Mouse (Mus musculus) lung, postnatal 0 days (tissue): ENCODE measurements at regions not wholly inside any gene's neighbourhood (a gene's known extent, or its start where the extent isn't known, plus 50 kb on each side); places are given as distances from the start of the nearest gene placed in this dataset.

Source experiments
- ATAC-seq: fragments of 200-750 bp; cut with Nextera tagmentation; 2 replicates; pipeline ENCODE4 v1.8.0; 2017; ENCODE audit warnings: moderate library complexity
- DNase-seq: peaks from one replicate; pipeline ENCODE4 v3.0.0-alpha.2; 2016; ENCODE audit warnings: low spot score
- H3K27ac ChIP-seq: fragments of 300-500 bp; sonication (generic); 2 replicates; pipeline ENCODE4 v1.5.1; 2014; ENCODE audit warnings: antibody characterized with exemption, mild to moderate bottlenecking, low read length, mixed read lengths
- H3K27me3 ChIP-seq: fragments of 300-500 bp; sonication (generic); replicated peaks from 2 replicates; pipeline ENCODE4 v1.6.1; 2014; ENCODE audit warnings: low read length, mixed read lengths; ENCODE audit not compliant: insufficient read depth
- H3K36me3 ChIP-seq: fragments of 300-500 bp; sonication (generic); 2 replicates; pipeline ENCODE4 v1.6.1; 2014; ENCODE audit warnings: low read length, mixed read lengths; ENCODE audit not compliant: insufficient read depth
- H3K4me1 ChIP-seq: fragments of 300-500 bp; sonication (generic); 2 replicates; pipeline ENCODE4 v1.6.1; 2014; ENCODE audit warnings: antibody characterized with exemption, low read depth, low read length, mixed read lengths; ENCODE audit not compliant: insufficient read depth
- H3K4me2 ChIP-seq: fragments of 300-500 bp; sonication (generic); replicated peaks from 2 replicates; pipeline ENCODE4 v1.6.1; 2014; ENCODE audit warnings: low read depth, mild to moderate bottlenecking, low read length, moderate library complexity, mixed read lengths
- H3K4me3 ChIP-seq: fragments of 300-500 bp; sonication (generic); 2 replicates; pipeline ENCODE4 v1.5.1; 2014; ENCODE audit warnings: low read depth, low read length
- H3K9ac ChIP-seq: fragments of 300-500 bp; sonication (generic); replicated peaks from 2 replicates; pipeline ENCODE4 v1.6.1; 2014; ENCODE audit warnings: low read depth, mild to moderate bottlenecking
- H3K9me3 ChIP-seq: fragments of 300-500 bp; sonication (generic); 2 replicates; pipeline ENCODE4 v1.6.1; 2016; ENCODE audit warnings: low read length, mixed read lengths
- CTCF ChIP-seq: IDR thresholded peaks from 2 replicates; pipeline ENCODE4 v1.5.1; 2016; ENCODE audit warnings: antibody characterized with exemption, mild to moderate bottlenecking
- EP300 ChIP-seq: IDR thresholded peaks from 2 replicates; pipeline ENCODE4 v1.6.1; 2016; ENCODE audit warnings: antibody characterized with exemption, mild to moderate bottlenecking, control low read depth
- WGBS: fragments of 180-500 bp; shearing (Covaris S2); extraction: QIAGEN DNeasy Blood & Tissue Kit; methylation state at CpG from one replicate; pipeline ENCODE4 v1.1.7; 2014; 5-methylcytosine and 5-hydroxymethylcytosine counted together

DNA sequence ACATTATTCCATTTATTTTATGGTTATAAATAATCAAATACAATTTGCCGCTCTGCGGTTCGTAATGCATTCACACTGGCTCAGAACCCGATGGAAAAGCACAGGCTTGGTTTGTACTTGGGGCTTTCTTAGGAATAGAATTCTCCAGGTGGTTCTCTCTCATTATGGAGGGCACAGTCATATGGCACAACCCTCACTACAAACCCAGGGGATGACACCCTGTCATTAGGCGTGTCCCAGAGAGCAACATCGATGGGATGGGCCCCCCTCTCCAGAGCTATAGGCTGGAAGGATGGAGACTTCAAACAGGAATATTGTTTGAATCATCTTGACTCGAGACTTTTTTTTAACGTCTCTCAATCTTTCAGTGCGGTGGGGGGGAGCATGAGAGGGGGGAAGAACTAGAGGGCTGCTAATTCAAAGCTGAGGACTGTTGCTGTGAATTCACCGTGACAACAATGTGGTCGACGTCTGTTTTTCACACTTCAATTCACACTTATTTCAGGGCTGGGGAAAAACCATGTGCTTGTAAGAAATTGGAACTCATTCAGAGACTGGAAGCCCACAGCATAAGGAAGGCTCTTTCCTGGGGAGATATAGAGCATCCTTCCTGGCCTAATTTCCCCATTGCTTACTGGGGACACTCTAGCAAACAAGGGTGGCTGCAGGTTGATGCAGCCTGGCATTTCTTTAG is 399.9 kb upstream of the Nrp1 start:
- H3K4me3 ChIP-seq = no peak overlapping the region
- H3K4me1 ChIP-seq = no peaks in the 10 kb centered on the region
- WGBS = 74% methylated on average over 12 of the region's 12 CpGs
- H3K4me2 ChIP-seq = no peak overlapping the region
- H3K27me3 ChIP-seq = no peaks in the 10 kb centered on the region
- ATAC-seq (no peak), DNase-seq (no peak)
- H3K9me3 ChIP-seq = no peaks in the 10 kb centered on the region
- TF ChIP-seq EP300 (no peak), CTCF (no peak)
- no peaks in the 10 kb centered on the region for H3K36me3 ChIP-seq
- no peak overlapping the region for H3K27ac ChIP-seq
- no peak overlapping the region for H3K9ac ChIP-seq

DNA sequence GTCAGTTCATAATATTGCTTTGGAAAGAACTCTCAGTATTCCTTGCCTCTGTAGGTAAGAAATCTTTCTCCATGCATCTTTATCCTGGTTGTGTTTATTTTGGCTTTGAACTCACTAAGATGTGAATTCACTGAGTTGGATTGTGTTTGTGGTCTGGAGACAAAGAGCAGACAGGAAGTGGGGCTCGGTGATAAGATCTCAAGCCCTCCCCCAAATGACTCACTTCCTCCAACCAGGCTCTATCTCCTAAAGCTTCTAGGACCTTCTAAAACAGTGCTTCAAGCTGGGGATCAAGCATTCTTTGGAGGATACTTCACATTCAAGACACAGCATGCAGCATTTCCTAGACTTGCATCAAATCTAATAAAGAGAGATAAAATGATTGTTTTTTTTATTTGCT is 395.5 kb upstream of the Nrp1 start:
- WGBS = 45% methylated on average over 1 of the region's 1 CpGs
- no peak overlapping the region for H3K4me3 ChIP-seq
- no peaks in the 10 kb centered on the region for H3K36me3 ChIP-seq
- DNase-seq = peak; percentile 52
- TF ChIP-seq EP300 (peak; percentile 52; the same call in 1 of the 2 replicates), CTCF (no peak)
- H3K27me3 ChIP-seq = no peaks in the 10 kb centered on the region
- no peak overlapping the region for H3K4me2 ChIP-seq
- 0 out of 2 replicates have a peak, but pooled peaks have one; percentile 28 for ATAC-seq
- no peak overlapping the region for H3K9ac ChIP-seq
- no peak overlapping the region for H3K27ac ChIP-seq
- no peaks in the 10 kb centered on the region for H3K9me3 ChIP-seq
- H3K4me1 ChIP-seq = 0 out of 2 replicates have a peak, but pooled peaks cover 6% of the 10 kb centered on the region

GRCm38 (mm10) chr8:127963625-127964024 is 394.8 kb upstream of the Nrp1 start:
- Histone ChIP-seq H3K9me3 (no peaks in the 10 kb centered on the region), H3K4me3 (no peak overlapping the region), H3K27ac (no peak overlapping the region), H3K9ac (no peak overlapping the region), H3K4me1 (0 out of 2 replicates have a peak, but pooled peaks cover 6% of the 10 kb centered on the region), H3K36me3 (no peaks in the 10 kb centered on the region), H3K27me3 (no peaks in the 10 kb centered on the region), H3K4me2 (no peak overlapping the region)
- ATAC-seq (no peak), DNase-seq (peak; percentile 23)
- no peak for TF ChIP-seq CTCF
- no peak for TF ChIP-seq EP300
- WGBS = 39% methylated on average over 6 of the region's 6 CpGs

- Histone ChIP-seq H3K27ac (no peak overlapping the region), H3K9me3 (no peaks in the 10 kb centered on the region), H3K9ac (no peak overlapping the region), H3K27me3 (no peaks in the 10 kb centered on the region), H3K4me3 (no peak overlapping the region), H3K4me1 (0 out of 2 replicates have a peak, but pooled peaks cover 6% of the 10 kb centered on the region), H3K36me3 (no peaks in the 10 kb centered on the region), H3K4me2 (no peak overlapping the region)
- DNase-seq (peak; percentile 66), ATAC-seq (peak; percentile 63)
- TF ChIP-seq CTCF (no peak), EP300 (no peak)
These were observed 393.6 kb upstream of the Nrp1 start for GRCm38 (mm10) chr8:127964801-127965200.

DNA sequence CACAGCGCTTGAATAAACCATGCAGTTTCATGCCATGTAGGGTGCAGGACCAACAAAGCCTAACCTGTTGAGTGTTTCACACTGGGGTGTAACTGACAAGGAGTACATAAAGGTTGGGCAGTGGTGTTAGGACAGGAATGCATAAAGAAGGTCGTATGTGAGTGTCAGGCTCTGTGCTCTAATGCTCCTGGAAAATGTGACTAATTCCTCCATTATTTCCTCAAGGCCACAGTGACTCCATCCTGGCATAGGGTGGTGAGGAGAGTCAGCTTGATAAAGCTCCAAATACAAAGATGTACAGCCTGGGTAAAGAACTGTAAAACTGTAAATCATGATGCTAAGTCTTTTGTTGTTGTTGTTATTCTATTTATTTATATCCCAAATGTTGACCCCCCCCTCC is 393.1 kb upstream of the Nrp1 start:
- no peak for TF ChIP-seq CTCF
- no peak for TF ChIP-seq EP300
- Histone ChIP-seq H3K4me3 (no peak overlapping the region), H3K4me2 (no peak overlapping the region), H3K27ac (no peak overlapping the region), H3K4me1 (0 out of 2 replicates have a peak, but pooled peaks cover 6% of the 10 kb centered on the region), H3K36me3 (no peaks in the 10 kb centered on the region), H3K9me3 (no peaks in the 10 kb centered on the region), H3K27me3 (no peaks in the 10 kb centered on the region), H3K9ac (no peak overlapping the region)
- ATAC-seq (no peak), DNase-seq (no peak)
- WGBS = 74% methylated on average over 2 of the region's 2 CpGs

- Histone ChIP-seq H3K27me3 (no peaks in the 10 kb centered on the region), H3K4me3 (no peak overlapping the region), H3K4me2 (no peak overlapping the region), H3K27ac (no peak overlapping the region), H3K36me3 (no peaks in the 10 kb centered on the region), H3K9ac (no peak overlapping the region), H3K4me1 (0 out of 2 replicates have a peak, but pooled peaks cover 6% of the 10 kb centered on the region), H3K9me3 (no peaks in the 10 kb centered on the region)
- no peak for TF ChIP-seq CTCF
- no peak for TF ChIP-seq EP300
- DNase-seq (no peak), ATAC-seq (no peak)
- WGBS = 88% methylated on average over 2 of the region's 2 CpGs
These were observed 390.4 kb upstream of the Nrp1 start for GRCm38 (mm10) chr8:127968026-127968425.
